Mouse (Mus musculus) lung, postnatal 10 days (tissue): Measurements from ENCODE around the gene Tspan14.

Experiments
- DNase-seq: peaks from one replicate; pipeline ENCODE4 v3.0.0; 2021

Tspan14 gene

DNA sequence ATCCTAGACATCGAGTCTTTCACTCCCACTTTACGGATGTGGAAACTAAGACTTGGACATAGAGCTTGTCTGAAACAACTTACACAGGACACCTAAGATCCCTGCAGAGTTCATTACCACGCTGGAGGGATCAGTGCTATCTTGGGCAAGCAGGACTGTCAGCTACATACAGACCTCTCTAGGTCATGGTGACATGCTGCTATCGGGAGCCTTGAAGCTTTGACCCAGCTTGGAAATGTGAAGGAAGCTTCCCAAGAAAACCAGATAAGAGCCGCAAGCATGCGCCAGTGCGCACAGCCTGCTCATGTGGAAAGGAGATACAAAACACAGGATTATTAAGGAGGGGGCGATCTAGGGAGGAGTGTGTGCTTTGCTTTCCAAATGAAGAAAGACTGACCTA, 50.8 kb downstream of the Tspan14 start:
- no peak for DNase-seq

GRCm38 (mm10) chr14:40914701-40915100, 51.9 kb downstream of the Tspan14 start:
- DNase-seq: no peak

GRCm38 (mm10) chr14:40913709-40914108, 52.9 kb downstream of the Tspan14 start:
- DNase-seq: no peak

DNA sequence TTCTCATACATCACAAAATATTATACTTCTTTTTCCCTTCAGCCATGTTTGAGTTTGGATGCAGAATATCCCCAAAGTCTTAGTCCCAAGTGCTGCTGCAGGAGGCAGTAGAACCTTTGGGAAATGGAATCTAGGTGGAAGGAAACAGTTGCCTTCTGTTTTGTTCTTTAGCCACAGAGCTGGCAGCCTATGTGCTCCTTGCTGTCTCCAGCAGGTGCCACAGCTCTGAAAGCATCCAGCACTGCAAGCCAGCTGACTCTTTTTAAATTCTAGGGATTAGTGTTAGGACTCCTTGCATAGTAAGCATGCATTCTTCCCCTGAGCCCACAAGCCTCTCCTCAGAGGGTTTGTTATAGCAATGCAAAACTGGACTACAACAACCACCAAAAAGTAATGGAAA, 55.1 kb downstream of the Tspan14 start:
- no peak for DNase-seq

DNA sequence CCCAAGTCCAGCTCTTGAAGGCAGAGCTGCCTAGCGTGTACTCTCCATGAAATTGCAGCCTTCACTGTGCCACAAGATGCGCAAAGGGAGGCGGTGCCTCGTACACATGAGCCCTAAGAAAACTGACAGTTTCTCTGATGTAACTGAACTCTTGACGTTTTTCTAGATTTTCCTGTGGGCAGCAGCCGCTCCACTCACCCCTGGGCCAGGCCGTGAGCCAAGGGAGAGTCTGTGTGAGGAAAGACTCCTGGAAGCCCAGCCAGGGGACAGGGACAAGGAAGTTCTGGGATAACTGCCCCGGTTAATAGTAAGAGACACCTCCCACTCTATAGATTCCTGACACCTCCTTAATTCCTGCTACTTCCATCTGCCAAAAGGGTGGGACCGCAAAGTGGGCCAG, 57.8 kb downstream of the Tspan14 start:
- DNase-seq: no peak

DNA sequence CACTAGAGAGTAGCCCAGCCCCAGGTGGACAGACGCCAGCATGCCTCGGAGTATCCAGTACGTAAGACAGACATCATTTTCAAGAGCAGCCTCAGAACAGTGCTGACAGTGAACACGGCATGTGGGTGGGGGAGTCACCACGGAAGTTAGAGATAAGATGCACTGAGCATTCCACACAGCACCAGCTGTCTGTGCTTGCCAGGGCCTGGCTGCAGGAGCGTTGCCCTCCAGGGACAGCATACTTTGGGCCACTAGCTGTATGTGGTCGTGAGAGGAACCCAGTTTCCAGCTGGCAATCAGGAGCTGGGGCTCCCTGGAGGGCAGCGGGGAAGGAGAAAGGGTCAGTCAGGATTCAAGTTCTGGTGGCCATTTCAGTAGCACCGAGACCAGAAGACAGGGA, 59.8 kb downstream of the Tspan14 start:
- no peak for DNase-seq

DNA sequence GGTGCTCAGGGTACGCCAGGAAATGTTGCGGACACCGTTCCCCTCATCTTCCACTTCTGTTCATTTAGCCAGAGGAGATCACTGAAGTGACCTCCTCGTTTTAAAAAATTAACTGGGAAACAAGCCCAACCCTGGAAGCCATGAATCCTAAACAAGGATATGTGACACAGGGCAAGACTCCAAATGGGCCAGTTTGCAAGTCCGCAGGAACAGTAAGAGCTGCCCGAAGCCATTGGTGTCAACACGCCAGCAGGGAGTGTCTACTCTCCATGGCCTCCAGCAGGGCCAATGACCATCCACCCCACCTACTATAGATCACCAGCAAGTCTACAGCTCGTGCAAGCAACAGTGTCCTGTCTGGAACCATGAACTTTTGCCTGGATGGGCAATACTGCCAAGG, 60.8 kb downstream of the Tspan14 start:
- no peak for DNase-seq

GRCm38 (mm10) chr14:40902307-40903055, 64.1 kb downstream of the Tspan14 start:
- no peak for DNase-seq

DNA sequence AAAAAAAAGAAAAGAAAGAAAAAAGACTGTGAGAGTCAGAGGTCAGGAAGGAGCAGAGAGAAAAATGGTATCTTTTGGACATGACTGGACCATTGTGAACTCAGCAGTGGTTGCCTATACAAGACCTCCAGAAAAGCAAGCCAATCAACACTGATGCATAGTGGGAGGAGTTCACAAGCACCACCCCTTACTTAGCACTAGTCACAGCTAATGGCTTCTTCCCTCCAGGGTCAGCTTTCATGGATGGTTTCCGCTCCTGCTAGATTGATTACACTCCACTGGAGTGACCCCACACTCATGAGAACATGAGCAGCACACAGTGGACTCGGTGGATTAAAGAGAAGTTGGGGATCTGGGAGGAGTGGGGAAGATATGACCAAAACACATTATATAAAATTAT, 66.3 kb downstream of the Tspan14 start:
- no peak for DNase-seq

- DNase-seq: no peak
Observed at GRCm38 (mm10) chr14:40897916-40898315, 68.7 kb downstream of the Tspan14 start.

GRCm38 (mm10) chr14:40895681-40896080, 70.9 kb downstream of the Tspan14 start:
- DNase-seq: no peak

- peak; percentile 85 for DNase-seq
Observed at GRCm38 (mm10) chr14:40894576-40895247, 71.9 kb downstream of the Tspan14 start.

DNA sequence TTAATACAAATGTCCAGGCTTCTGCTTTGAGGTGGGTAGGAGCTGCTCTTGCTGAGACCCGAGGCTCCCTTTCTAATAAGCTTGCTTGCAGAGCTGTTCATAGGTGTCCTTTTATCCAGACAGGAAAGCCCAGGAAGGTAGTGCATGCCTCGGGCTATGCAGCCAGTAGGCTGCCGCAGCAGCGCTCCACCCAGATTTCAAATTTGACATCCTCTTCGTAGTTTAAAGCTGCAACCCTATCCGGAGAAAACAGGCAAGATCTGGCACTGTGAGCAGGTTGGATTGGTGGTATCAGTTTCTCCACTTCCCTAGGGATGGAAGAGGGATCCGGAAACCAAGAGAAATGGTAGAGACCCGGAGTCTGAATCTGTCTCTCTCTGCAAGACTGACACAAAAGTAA, 72.7 kb downstream of the Tspan14 start:
- DNase-seq: no peak

GRCm38 (mm10) chr14:40893196-40893595, 73.4 kb downstream of the Tspan14 start, which contains the start of gene Sh2d4b:
Sh2d4b (minus strand) TSS chr14:40893266.
- DNase-seq: no peak

- no peak for DNase-seq
Observed at GRCm38 (mm10) chr14:40892326-40892825, 74.2 kb downstream of the Tspan14 start.

DNA sequence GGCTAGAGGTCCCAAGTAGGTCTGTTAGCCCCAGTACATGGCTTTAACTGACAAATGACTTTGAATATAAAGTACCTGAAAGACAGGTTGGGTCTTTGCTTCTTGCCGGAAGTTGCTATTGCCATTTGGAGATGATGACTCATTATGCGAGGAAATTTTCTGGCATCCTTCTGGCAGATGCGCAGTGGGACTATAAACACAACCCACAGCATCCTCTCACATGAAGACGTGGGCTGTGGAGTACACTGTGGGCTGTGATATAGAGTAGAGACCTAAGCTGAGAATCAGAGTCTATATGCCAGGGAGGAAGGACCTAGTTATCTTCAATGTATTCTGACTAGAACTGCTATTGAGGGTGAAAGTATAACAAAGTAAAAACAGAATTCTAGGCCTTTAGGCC, 75.1 kb downstream of the Tspan14 start:
- DNase-seq: no peak

DNA sequence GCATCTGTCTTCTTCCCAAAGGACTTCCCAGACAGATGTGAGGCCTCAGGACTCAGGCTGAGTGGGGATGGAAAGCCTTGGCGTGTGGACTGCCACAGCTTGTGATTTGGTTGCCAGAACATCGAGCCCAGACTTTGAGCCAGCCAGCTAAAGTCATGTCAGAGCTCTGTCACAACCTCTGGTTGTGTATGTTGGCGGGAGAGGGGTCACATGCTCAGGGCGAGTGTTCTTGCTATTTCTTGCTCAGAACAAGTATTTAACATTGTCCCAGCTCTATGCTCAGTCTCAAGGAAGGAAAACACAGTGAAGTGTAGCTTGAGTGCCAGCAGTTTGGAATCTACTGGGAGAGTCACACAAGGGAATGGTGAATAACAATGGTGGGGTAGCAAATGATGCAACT, 76.9 kb downstream of the Tspan14 start:
- DNase-seq: peak; percentile 43

DNA sequence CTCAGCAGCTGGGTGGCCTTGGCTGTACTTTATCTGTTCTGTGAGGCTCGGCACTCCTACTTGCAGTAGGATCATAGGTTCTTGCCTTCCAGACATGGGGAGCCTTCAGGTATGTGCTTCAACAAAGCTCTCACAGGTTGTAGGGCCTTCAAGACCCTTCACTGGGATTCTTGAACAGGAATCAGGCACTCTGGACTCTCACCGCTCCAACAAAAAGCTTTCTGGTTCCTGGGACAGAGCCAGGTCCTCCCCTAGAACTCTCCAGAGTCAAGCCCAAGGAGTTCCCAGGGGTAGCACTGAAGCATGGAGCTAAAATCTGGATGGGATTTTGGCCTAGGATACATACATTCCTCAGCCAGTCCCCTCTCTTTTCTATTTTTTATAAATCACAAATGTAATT, 77.4 kb downstream of the Tspan14 start:
- DNase-seq: no peak

DNA sequence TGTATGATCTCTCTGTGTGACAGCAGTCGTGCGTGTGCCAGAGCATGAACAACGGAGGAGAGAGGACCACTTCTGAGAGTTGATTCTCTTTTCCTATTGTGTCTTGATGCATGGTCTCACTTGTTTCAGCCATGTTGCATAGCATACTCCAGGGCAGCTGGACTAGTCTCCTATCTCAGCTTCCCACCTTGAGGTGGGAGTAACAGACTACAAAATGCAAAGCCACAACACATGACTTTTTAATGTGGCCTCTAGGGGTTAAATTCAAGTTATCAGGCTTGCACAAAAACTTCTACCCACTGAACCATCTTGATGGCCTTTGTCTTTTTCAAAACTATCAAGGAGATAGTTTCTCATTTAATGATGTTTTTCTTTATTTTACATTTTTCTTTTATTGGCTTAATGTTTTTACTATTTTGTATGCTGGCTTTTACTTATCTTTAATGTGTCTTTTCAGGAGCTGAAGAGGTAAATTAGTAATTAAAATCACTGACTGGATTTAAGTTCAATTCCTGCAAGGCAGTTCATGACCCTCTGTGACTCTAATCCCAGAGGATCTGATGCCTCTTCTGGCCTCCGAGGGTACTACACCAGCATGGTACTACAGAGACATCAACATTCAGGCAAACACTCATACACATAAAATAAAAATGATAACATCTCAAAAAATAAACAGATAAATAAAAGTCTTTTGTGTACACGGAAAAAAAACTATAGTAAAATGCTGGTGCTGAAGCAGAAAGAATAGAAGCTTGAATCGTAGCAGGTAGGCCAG, 80.0 kb downstream of the Tspan14 start:
- no peak for DNase-seq

DNA sequence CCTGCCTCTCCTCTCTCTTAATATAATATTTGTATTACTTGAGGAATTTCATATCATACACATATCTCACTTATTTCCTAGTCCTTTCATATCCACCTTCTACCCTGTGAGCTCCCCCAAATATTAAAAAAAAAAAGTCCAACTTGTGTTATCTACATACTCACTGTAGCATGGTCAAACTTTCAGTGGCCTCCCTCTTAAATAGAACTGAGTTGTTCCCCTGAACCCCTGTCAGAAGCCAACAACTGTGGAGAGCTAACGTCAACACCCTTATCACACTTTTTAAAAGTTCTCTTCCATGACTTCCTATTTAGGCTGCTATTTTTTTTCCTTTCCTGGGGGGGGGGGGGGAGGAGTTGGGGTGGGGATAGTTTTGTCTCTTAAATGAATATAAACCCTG, 80.9 kb downstream of the Tspan14 start:
- no peak for DNase-seq

DNA sequence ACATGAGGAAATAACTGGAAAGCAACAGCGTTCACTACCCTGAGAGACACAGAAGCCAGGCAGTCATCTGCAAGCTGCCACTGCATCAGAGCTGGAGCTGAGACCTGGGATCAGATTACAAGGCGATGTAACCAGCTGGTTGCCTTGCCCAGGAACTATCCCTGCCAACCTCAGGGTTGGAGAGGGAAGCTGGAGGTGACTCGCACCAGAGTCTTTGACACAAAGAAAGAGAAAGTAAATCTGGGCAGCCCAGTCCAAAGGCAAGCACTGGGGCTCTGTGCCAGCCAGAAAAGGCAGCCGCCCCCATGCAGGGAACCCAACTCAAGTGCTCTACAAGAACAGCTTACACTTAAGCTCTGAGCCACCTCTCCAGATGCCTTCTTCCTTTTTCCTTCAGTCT, 81.4 kb downstream of the Tspan14 start:
- peak; percentile 24 for DNase-seq

DNA sequence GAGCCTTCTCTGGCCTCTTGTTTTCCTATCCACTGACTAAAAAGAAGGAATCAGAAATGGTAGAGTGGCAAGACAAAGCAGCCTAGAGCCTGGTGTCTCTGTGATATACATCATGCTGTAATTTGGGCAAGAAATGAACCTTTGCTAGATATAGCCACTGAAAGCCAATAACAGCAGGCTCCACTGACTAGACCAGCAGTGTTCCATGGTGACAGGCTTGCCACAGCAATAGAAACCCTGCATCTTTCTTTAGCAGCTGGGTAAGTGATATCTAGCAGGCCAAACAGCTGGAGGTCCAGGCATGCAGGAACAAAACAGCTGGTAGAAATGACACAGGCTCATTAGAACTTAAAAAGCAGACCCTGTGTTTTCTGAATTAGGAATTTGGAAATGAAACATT, 92.0 kb downstream of the Tspan14 start:
- DNase-seq: no peak

GRCm38 (mm10) chr14:40873961-40874360, 92.6 kb downstream of the Tspan14 start:
- no peak for DNase-seq

DNA sequence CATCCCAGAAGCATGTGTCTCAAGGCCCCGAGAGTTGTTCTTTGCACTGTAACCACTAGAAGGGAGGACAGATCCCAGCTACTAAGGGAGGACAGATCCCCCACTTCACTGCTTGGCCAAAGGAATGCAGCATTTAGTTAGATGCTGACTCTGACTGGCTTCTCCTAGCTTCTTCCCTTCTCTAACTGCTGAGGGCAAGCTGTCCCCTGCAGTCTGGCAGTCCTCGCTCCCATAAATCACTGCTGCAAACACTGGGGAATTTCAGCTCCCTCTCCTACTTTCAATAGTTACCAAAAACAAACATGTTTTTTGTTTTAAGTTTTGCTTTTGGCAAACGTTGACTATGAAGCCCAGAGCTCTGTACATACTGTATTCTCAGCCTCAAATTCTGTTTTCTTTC, 96.0 kb downstream of the Tspan14 start:
- no peak for DNase-seq
